Mouse (Mus musculus): ENCODE results near the gene Mrpl27. TPM values are rescaled to one million over a fixed set of nuclear protein-coding genes. Genes with fewer than 3 reads are reported as not detected.

The Mrpl27 gene
- polyA plus RNA-seq (2014; fragmentation: Nextera tagmentation; extraction: Ambion mirVana) = 115 and 131 TPM in 2 replicates

DNA sequence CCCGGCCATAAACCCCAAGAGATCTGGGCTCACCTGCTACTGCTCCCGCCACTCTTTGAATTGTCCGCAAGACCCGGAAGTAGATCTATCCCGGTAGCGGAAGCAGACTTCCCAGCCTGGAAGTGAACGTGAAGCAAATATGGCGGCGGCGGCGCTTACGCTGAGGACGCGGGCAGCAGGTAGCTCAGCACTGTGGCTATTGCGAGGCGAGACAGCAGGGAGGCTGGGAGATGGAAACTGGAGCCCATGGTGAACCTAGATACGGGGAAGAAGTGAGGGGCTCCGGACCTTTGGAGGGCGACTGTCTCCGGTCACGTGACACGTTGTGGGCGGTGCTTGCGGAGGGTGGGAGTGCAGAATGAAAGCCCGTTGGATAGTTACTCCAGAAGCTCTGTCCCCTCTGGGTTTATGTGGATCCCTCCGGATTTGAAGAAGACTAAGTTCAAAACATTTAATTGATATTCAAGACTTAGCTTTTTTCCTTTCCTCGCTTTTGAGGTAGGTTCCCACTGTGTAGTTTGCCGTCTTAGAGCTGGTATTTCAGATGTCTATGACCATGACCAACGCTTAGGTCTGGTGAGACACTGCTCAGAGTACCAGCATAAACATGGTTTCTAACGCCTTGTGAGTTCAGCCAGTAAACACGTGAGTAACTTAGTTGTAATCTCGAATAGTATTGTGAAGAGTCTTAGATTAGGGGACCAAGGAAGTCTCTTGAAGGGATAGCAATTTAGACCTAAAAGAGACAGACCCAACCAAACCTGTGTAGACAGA, at the start of gene Mrpl27, which contains the start of gene Eme1:
Mrpl27 (plus strand) TSS at position 105 of the 774 bp plus-strand sequence.
Eme1 (minus strand) TSS at position 302 of the 774 bp plus-strand sequence.
- Histone ChIP-seq H3K27me3 (ENCODE audit: control insufficient read depth, insufficient read depth, low read length) (no peaks in the 10 kb centered on the region), H3K9me3 (ENCODE audit: control insufficient read depth, low read length) (no peaks in the 10 kb centered on the region), H3K9ac (replicated peaks; ENCODE audit: low read length) (peak within 1 kb of the TSS; percentile 62), H3K4me2 (ENCODE audit: low read length) (peak within 1 kb of the TSS; percentile 83), H3K4me3 (replicated peaks; ENCODE audit: low read depth, low read length) (peak within 1 kb of the TSS; percentile 64), H3K4me1 (ENCODE audit: control insufficient read depth, insufficient read depth, low read length) (peaks cover 15% of the 10 kb centered on the region), H3K27ac (replicated peaks; ENCODE audit: low read depth, low read length) (peak within 1 kb of the TSS; percentile 94), H3K36me3 (ENCODE audit: control insufficient read depth, insufficient read depth, low read length) (peaks cover 31% of the 10 kb centered on the region)
- DNase-seq (peak; percentile 89), ATAC-seq (ENCODE audit: low FRiP score, low TSS enrichment) (peak; percentile 84)
- WGBS = 1% methylated on average over 32 of the region's 32 CpGs

DNA sequence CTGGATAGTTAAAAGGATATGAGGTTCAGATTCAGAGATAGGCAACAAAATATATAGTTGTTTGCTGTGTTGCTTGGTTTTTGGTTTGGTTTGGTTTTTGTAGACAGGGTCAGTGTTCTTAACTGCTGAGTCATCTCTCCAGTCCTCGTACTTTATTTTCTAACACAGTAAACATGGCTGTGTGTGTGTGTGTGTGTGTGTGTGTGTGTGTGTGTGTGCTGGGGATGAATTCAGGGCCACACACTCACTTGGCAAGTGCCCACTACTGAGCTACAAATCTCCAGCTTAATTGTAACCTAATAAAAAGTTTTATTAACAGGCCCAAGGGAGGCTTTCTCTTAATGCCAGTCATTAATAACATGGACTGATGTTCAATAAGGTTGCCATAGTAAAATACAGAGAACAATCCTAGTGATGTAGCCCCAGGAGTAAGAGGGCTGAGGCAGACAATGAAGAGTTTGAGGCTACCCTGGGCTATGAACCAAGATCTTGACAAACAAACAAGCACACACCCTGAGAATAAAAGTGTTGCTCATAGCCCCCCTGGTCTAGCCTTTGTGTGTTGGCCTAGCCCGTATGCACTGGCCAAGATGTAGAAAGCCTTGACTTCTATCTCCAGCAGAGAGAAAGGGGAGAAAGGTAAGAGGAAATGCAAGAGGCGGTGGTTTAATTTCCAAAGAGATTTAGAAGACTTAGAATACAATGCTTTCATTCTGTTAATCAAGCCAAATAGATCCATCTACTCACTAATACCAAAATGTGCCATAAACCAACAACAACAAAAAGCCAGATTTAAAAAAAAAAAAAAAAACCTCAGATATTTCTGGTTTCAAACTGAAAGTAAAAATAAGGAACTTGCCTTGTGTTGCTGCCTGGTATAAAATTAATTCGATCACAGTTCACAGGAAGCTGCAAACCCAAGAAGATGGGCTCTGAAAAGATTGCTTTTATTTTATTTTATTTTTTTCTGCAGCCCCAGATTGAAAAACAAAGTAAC, 42.5 kb upstream of the Mrpl27 start:
- Histone ChIP-seq H3K36me3 (ENCODE audit: control insufficient read depth, insufficient read depth, low read length) (no peaks in the 10 kb centered on the region), H3K4me3 (replicated peaks; ENCODE audit: low read depth, low read length) (no peak overlapping the region), H3K9me3 (ENCODE audit: control insufficient read depth, low read length) (no peaks in the 10 kb centered on the region), H3K27ac (replicated peaks; ENCODE audit: low read depth, low read length) (no peak overlapping the region), H3K27me3 (ENCODE audit: control insufficient read depth, insufficient read depth, low read length) (no peaks in the 10 kb centered on the region), H3K9ac (replicated peaks; ENCODE audit: low read length) (no peak overlapping the region), H3K4me1 (ENCODE audit: control insufficient read depth, insufficient read depth, low read length) (no peaks in the 10 kb centered on the region), H3K4me2 (ENCODE audit: low read length) (no peak overlapping the region)
- 80% methylated on average over 4 of the region's 4 CpGs for WGBS
- no peak for DNase-seq
- ATAC-seq (ENCODE audit: low FRiP score, low TSS enrichment) = no peak

DNA sequence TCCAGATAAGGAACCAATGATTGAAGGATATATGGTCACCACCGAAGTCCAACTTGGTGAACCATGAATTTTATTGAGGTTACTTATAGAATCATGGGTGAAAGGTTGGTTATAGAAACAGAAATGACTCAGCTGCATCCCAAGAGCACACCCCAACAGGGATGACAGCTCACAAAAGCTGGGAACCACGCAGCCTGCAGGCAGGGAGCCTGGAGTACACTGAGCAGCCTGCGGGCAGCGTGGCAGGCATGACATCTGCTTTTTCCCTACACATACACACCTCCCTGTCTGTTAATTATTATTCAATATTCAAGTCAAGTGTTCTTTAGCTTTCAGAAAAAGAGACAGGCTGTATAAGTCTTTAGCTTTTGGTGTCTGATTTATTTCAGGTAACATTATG, 39.0 kb upstream of the Mrpl27 start:
- Histone ChIP-seq H3K4me3 (replicated peaks; ENCODE audit: low read depth, low read length) (no peak overlapping the region), H3K4me2 (ENCODE audit: low read length) (no peak overlapping the region), H3K36me3 (ENCODE audit: control insufficient read depth, insufficient read depth, low read length) (no peaks in the 10 kb centered on the region), H3K9ac (replicated peaks; ENCODE audit: low read length) (no peak overlapping the region), H3K27ac (replicated peaks; ENCODE audit: low read depth, low read length) (no peak overlapping the region), H3K9me3 (ENCODE audit: control insufficient read depth, low read length) (no peaks in the 10 kb centered on the region), H3K27me3 (ENCODE audit: control insufficient read depth, insufficient read depth, low read length) (no peaks in the 10 kb centered on the region), H3K4me1 (ENCODE audit: control insufficient read depth, insufficient read depth, low read length) (no peaks in the 10 kb centered on the region)
- 62% methylated on average over 4 of the region's 4 CpGs for WGBS
- ATAC-seq (ENCODE audit: low FRiP score, low TSS enrichment) (no peak), DNase-seq (no peak)

DNA sequence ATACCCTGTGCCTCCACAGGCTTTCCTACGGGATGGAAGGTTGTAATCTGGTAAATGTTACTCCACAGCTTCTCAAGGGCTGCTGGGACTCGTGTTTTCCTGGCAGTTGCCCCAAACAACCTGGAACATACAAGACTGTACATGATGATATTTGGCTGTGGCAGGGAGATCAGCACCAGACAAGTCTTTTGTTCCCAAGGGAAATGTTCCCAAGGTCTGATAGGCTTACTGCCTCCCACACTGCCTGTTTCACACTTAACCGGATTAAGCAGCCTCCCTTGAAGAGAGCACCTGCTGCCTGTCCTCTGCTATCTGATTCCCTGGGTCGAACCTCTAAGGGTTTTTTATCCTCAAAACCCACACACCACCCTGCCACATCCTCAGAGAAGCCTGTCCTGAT, 38.1 kb upstream of the Mrpl27 start:
- ATAC-seq (ENCODE audit: low FRiP score, low TSS enrichment) = 0 out of 2 replicates have a peak, but pooled peaks have one; percentile 50
- peak; percentile 69 for DNase-seq

DNA sequence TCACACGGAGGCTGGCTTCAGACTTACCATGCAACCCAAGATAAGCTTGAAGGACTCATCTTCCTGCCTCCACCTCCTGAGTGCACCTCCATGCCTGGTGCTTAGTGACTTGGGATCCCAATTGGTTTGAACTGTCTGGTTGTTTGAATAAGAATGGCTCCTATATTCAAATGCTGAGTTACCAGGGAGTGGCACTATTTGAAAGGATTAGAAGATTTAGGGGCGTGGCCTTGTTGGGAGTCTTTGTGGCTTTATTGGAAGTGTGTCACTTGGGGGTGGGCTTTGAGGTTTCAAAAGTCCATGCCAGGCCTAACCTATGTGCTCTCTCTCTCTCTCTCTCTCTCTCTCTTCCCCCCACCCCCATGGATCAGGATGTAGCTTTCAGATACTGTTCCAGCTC, 35.9 kb upstream of the Mrpl27 start:
- no peaks in the 10 kb centered on the region for H3K27me3 ChIP-seq (ENCODE audit: control insufficient read depth, insufficient read depth, low read length)
- no peaks in the 10 kb centered on the region for H3K9me3 ChIP-seq (ENCODE audit: control insufficient read depth, low read length)
- no peaks in the 10 kb centered on the region for H3K36me3 ChIP-seq (ENCODE audit: control insufficient read depth, insufficient read depth, low read length)
- WGBS = 94% methylated on average over 2 of the region's 2 CpGs
- no peak overlapping the region for H3K9ac ChIP-seq (replicated peaks; ENCODE audit: low read length)
- ATAC-seq (ENCODE audit: low FRiP score, low TSS enrichment) (no peak), DNase-seq (no peak)
- no peak overlapping the region for H3K27ac ChIP-seq (replicated peaks; ENCODE audit: low read depth, low read length)
- no peak overlapping the region for H3K4me2 ChIP-seq (ENCODE audit: low read length)
- H3K4me3 ChIP-seq (replicated peaks; ENCODE audit: low read depth, low read length) = no peak overlapping the region
- no peaks in the 10 kb centered on the region for H3K4me1 ChIP-seq (ENCODE audit: control insufficient read depth, insufficient read depth, low read length)

More for the DNA sequence above, 38.1 kb upstream of the Mrpl27 start:
- 7% methylated on average over 4 of the region's 4 CpGs for WGBS
- no peaks in the 10 kb centered on the region for H3K4me1 ChIP-seq (ENCODE audit: control insufficient read depth, insufficient read depth, low read length)
- H3K4me2 ChIP-seq (ENCODE audit: low read length) = no peak overlapping the region
- no peak overlapping the region for H3K9ac ChIP-seq (replicated peaks; ENCODE audit: low read length)
- H3K9me3 ChIP-seq (ENCODE audit: control insufficient read depth, low read length) = no peaks in the 10 kb centered on the region
- H3K27me3 ChIP-seq (ENCODE audit: control insufficient read depth, insufficient read depth, low read length) = no peaks in the 10 kb centered on the region
- H3K36me3 ChIP-seq (ENCODE audit: control insufficient read depth, insufficient read depth, low read length) = no peaks in the 10 kb centered on the region
- H3K27ac ChIP-seq (replicated peaks; ENCODE audit: low read depth, low read length) = no peak overlapping the region
- no peak overlapping the region for H3K4me3 ChIP-seq (replicated peaks; ENCODE audit: low read depth, low read length)

DNA sequence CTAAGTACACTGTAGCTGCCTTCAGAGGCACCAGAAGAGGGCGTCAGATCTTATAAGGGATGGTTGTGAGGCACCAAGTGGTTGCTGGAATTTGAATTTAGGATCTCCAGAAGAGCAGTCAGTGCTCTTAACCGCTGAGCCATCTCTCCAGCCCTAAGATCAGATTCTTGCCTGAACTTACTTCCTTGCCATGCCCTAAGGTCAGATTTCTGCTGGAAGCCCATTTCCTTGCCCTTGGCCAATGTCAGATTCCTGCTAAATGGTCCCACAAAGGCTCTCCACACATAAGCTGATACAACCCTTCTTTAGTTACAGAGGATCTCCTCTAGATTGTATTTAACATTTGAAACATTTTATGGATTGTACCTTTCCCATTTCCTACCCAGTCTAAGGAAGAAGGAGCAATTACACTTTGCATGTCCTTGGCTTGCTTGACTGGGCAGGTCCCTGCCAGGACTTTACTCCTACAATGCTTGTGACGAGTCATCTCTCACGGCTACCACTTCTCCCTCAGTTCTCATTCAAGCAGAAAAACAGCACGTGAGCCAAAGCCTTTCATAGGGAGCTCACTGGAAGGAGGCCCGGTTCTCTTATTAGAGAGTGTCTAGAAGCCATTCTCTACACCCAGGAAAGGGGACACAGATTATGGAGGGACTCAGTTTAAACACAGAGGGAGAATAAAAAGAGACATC, 32.7 kb upstream of the Mrpl27 start:
- ATAC-seq (ENCODE audit: low FRiP score, low TSS enrichment) = no peak
- Histone ChIP-seq H3K4me1 (ENCODE audit: control insufficient read depth, insufficient read depth, low read length) (no peaks in the 10 kb centered on the region), H3K36me3 (ENCODE audit: control insufficient read depth, insufficient read depth, low read length) (no peaks in the 10 kb centered on the region), H3K4me2 (ENCODE audit: low read length) (no peak overlapping the region), H3K27ac (replicated peaks; ENCODE audit: low read depth, low read length) (no peak overlapping the region), H3K4me3 (replicated peaks; ENCODE audit: low read depth, low read length) (no peak overlapping the region), H3K27me3 (ENCODE audit: control insufficient read depth, insufficient read depth, low read length) (no peaks in the 10 kb centered on the region), H3K9me3 (ENCODE audit: control insufficient read depth, low read length) (no peaks in the 10 kb centered on the region), H3K9ac (replicated peaks; ENCODE audit: low read length) (no peak overlapping the region)
- DNase-seq = no peak
- 50% methylated on average over 6 of the region's 6 CpGs for WGBS

DNA sequence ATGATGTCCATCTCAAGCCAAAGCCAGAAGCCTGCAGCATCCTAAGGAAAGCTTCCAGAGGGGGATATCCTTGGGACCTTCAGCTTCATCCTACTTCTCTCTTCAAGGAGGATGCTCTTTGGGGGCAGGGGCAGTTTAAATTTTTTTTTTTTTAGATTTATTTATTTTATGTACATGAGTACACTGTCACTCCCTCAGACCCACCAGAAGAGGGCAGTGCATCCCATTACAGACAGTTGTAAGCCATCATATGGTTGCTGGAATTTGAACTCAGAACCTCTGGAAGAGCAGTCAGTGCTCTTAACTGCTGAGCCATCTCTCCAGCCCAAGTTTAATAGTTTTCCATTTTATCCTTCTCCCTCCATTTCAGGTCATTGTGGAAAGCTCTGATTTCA, 32.1 kb upstream of the Mrpl27 start:
- Histone ChIP-seq H3K36me3 (ENCODE audit: control insufficient read depth, insufficient read depth, low read length) (no peaks in the 10 kb centered on the region), H3K4me2 (ENCODE audit: low read length) (no peak overlapping the region)

DNA sequence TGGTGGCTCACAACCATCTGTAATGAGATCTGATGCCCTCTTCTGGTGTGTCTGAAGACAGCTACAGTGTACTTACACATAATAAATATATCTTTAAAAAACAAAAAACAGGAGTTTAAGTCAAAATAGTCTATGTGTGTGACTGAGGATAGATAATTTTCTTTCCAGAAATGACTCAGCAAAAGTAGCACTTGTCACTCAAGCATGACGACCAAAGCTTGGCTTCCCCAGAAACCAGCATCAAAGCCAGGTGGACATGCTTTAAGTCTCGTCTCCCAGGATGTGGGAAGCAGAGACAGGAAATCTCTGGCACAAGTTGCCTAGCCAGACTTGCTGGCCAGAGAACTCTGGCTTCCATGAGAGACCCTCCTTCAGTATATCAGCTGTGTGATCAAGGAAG, 31.4 kb upstream of the Mrpl27 start:
- H3K4me3 ChIP-seq (replicated peaks; ENCODE audit: low read depth, low read length) = no peak overlapping the region
- H3K36me3 ChIP-seq (ENCODE audit: control insufficient read depth, insufficient read depth, low read length) = no peaks in the 10 kb centered on the region
- H3K4me2 ChIP-seq (ENCODE audit: low read length) = no peak overlapping the region
- 77% methylated on average over 2 of the region's 2 CpGs for WGBS
- ATAC-seq (ENCODE audit: low FRiP score, low TSS enrichment) = no peak
- no peak for DNase-seq
- H3K4me1 ChIP-seq (ENCODE audit: control insufficient read depth, insufficient read depth, low read length) = no peaks in the 10 kb centered on the region
- no peak overlapping the region for H3K27ac ChIP-seq (replicated peaks; ENCODE audit: low read depth, low read length)
- no peaks in the 10 kb centered on the region for H3K27me3 ChIP-seq (ENCODE audit: control insufficient read depth, insufficient read depth, low read length)
- no peaks in the 10 kb centered on the region for H3K9me3 ChIP-seq (ENCODE audit: control insufficient read depth, low read length)
- no peak overlapping the region for H3K9ac ChIP-seq (replicated peaks; ENCODE audit: low read length)

More for the DNA sequence above, 32.1 kb upstream of the Mrpl27 start:
- Histone ChIP-seq H3K4me3 (replicated peaks; ENCODE audit: low read depth, low read length) (no peak overlapping the region), H3K9ac (replicated peaks; ENCODE audit: low read length) (no peak overlapping the region), H3K9me3 (ENCODE audit: control insufficient read depth, low read length) (no peaks in the 10 kb centered on the region), H3K27me3 (ENCODE audit: control insufficient read depth, insufficient read depth, low read length) (no peaks in the 10 kb centered on the region), H3K27ac (replicated peaks; ENCODE audit: low read depth, low read length) (no peak overlapping the region), H3K4me1 (ENCODE audit: control insufficient read depth, insufficient read depth, low read length) (no peaks in the 10 kb centered on the region)
- DNase-seq = no peak
- no peak for ATAC-seq (ENCODE audit: low FRiP score, low TSS enrichment)

Measured in midbrain, embryonic 14.5 days (tissue).